Mouse (Mus musculus) gastrocnemius, postnatal 4 days (tissue): ENCODE results near the gene Grin2a. TPM values are rescaled to one million over a fixed set of nuclear protein-coding genes. Genes with fewer than 3 reads are reported as not detected.
"Not testable (repeated sequence)": the region's sequence is repeated elsewhere in the genome, so short reads cannot be mapped to it uniquely, and the experiment has no call there.

Experiments used
- DNase-seq, 2 experiments: peaks; one replicate each; pipeline ENCODE4 v3.0.0; 2021 to 2022; ENCODE audit warnings: low spot score in 2 of 2, mixed read lengths in 2 of 2
- total RNA-seq, 2 experiments: library from RNA; stranded (reverse); gene quantifications; 2 replicates each; pipeline ENCODE4 v1.2.3; 2021

The Grin2a gene
- total RNA-seq, 2 experiments from 2014 or later = 0.37 to 0.54 TPM

GRCm38 (mm10) chr16:9664060-9664459 lies 331.3 kb downstream of the Grin2a start:
- DNase-seq = no peak

GRCm38 (mm10) chr16:9663508-9663907 lies 331.9 kb downstream of the Grin2a start:
- DNase-seq = no peak

GRCm38 (mm10) chr16:9625652-9626444 lies 369.5 kb downstream of the Grin2a start:
- no peak for DNase-seq

- DNase-seq = no peak
Measured at GRCm38 (mm10) chr16:9624346-9624745, 371.0 kb downstream of the Grin2a start.

- no peak for DNase-seq
Measured at GRCm38 (mm10) chr16:9618206-9618605, 377.2 kb downstream of the Grin2a start.

GRCm38 (mm10) chr16:9617215-9617614 lies 378.1 kb downstream of the Grin2a start:
- DNase-seq = no peak

- no peak for DNase-seq
Measured at GRCm38 (mm10) chr16:9616807-9617206, 378.6 kb downstream of the Grin2a start.

GRCm38 (mm10) chr16:9612596-9612995 lies 382.8 kb downstream of the Grin2a start:
- not testable (repeated sequence) for DNase-seq

GRCm38 (mm10) chr16:9607432-9607831 lies 387.9 kb downstream of the Grin2a start:
- DNase-seq = no peak

- DNase-seq = no peak
Measured at GRCm38 (mm10) chr16:9603983-9604382, 391.4 kb downstream of the Grin2a start.

GRCm38 (mm10) chr16:9602579-9602978 lies 392.8 kb downstream of the Grin2a start:
- DNase-seq = no peak

- DNase-seq = no peak
Measured at GRCm38 (mm10) chr16:9589176-9589575, 406.2 kb downstream of the Grin2a start.

- DNase-seq = no peak
Measured at GRCm38 (mm10) chr16:9588431-9588830, 406.9 kb downstream of the Grin2a start.

GRCm38 (mm10) chr16:9583981-9584380 lies 411.4 kb downstream of the Grin2a start:
- no peak for DNase-seq

GRCm38 (mm10) chr16:9571793-9572192 lies 423.6 kb downstream of the Grin2a start:
- DNase-seq = no peak

- no peak for DNase-seq
Measured at GRCm38 (mm10) chr16:9567286-9567685, 428.1 kb downstream of the Grin2a start.

- DNase-seq = no peak
Measured at GRCm38 (mm10) chr16:9561816-9562215, 433.5 kb downstream of the Grin2a start.

GRCm38 (mm10) chr16:9535196-9535595 lies 460.2 kb downstream of the Grin2a start:
- no peak for DNase-seq

- DNase-seq = no peak
Measured at GRCm38 (mm10) chr16:9533564-9534332, 461.6 kb downstream of the Grin2a start.

GRCm38 (mm10) chr16:9532843-9533532 lies 462.4 kb downstream of the Grin2a start:
- no peak for DNase-seq

- no peak for DNase-seq
Measured at GRCm38 (mm10) chr16:9527214-9527613, 468.1 kb downstream of the Grin2a start.

GRCm38 (mm10) chr16:9523314-9523713 lies 472.0 kb downstream of the Grin2a start:
- DNase-seq = no peak
